Mouse (Mus musculus): ENCODE results near the gene Clp1. TPM values are rescaled to one million over a fixed set of nuclear protein-coding genes. Genes with fewer than 3 reads are reported as not detected.

Gene Clp1
- total RNA-seq, 2 experiments from 2014 or later = 33.1 to 34.5 TPM

Other genes starting within 250 kb of the Clp1 start
- 14.9 and 20.9 TPM in 2 replicates for gene Ctnnd1, start 76.6 kb downstream of the Clp1 start, total RNA-seq (2015)
- gene Ctnnd1, start 76.6 kb downstream of the Clp1 start, total RNA-seq (2017) = 14.8 and 17.8 TPM in 2 replicates
- gene Btbd18, start 68.3 kb downstream of the Clp1 start, total RNA-seq (2015) = 0.07 TPM in 1 of 2 replicates, not detected in the other
- gene Btbd18, start 68.3 kb downstream of the Clp1 start, total RNA-seq (2017) = not detected in 2 replicates
- 126 and 155 TPM in 2 replicates for gene Selenoh, start 56.6 kb downstream of the Clp1 start, total RNA-seq (2015)
- 76.2 and 102 TPM in 2 replicates for gene Selenoh, start 56.6 kb downstream of the Clp1 start, total RNA-seq (2017)
- gene Gm28635, start 49.3 kb downstream of the Clp1 start, total RNA-seq (2015) = not detected in 2 replicates
- not detected in 2 replicates for gene Gm28635, start 49.3 kb downstream of the Clp1 start, total RNA-seq (2017)
- 22.4 and 24.5 TPM in 2 replicates for gene Med19, start 48.9 kb downstream of the Clp1 start, total RNA-seq (2015)
- 16.1 and 20.2 TPM in 2 replicates for gene Med19, start 48.9 kb downstream of the Clp1 start, total RNA-seq (2017)
- gene Tmx2, start 48.2 kb downstream of the Clp1 start, total RNA-seq (2015) = 42.4 and 49.0 TPM in 2 replicates
- gene Tmx2, start 48.2 kb downstream of the Clp1 start, total RNA-seq (2017) = 29.4 and 38.5 TPM in 2 replicates
- gene Zdhhc5, start 12.2 kb downstream of the Clp1 start, total RNA-seq (2015) = 39.8 and 42.7 TPM in 2 replicates
- gene Zdhhc5, start 12.2 kb downstream of the Clp1 start, total RNA-seq (2017) = 32.6 and 37.9 TPM in 2 replicates
- gene Ypel4, start 6.7 kb upstream of the Clp1 start, total RNA-seq (2015) = 0.16 and 0.82 TPM in 2 replicates
- gene Ypel4, start 6.7 kb upstream of the Clp1 start, total RNA-seq (2017) = 0.40 and 0.69 TPM in 2 replicates
- not detected in 2 replicates for gene Gm19426, start 16.3 kb upstream of the Clp1 start, total RNA-seq (2015)
- gene Gm19426, start 16.3 kb upstream of the Clp1 start, total RNA-seq (2017) = not detected in 2 replicates
- gene Serping1, start 48.1 kb upstream of the Clp1 start, total RNA-seq (2015) = 1.5 and 2.1 TPM in 2 replicates
- 0.94 and 2.2 TPM in 2 replicates for gene Serping1, start 48.1 kb upstream of the Clp1 start, total RNA-seq (2017)
- 23.7 and 27.7 TPM in 2 replicates for gene Ube2l6, start 71.5 kb upstream of the Clp1 start, total RNA-seq (2015)
- gene Ube2l6, start 71.5 kb upstream of the Clp1 start, total RNA-seq (2017) = 25.2 and 31.5 TPM in 2 replicates
- gene Smtnl1, start 95.3 kb upstream of the Clp1 start, total RNA-seq (2015) = not detected in 2 replicates
- not detected in 2 replicates for gene Smtnl1, start 95.3 kb upstream of the Clp1 start, total RNA-seq (2017)
- 17.7 and 18.6 TPM in 2 replicates for gene Timm10, start 99.6 kb upstream of the Clp1 start, total RNA-seq (2015)
- 14.2 and 19.8 TPM in 2 replicates for gene Timm10, start 99.6 kb upstream of the Clp1 start, total RNA-seq (2017)
- gene Slc43a1, start 111.5 kb upstream of the Clp1 start, total RNA-seq (2015) = 3.7 and 5.2 TPM in 2 replicates
- gene Slc43a1, start 111.5 kb upstream of the Clp1 start, total RNA-seq (2017) = 1.6 and 3.1 TPM in 2 replicates
- not detected in 2 replicates for gene Rtn4rl2, start 159.4 kb upstream of the Clp1 start, total RNA-seq (2015)
- gene Rtn4rl2, start 159.4 kb upstream of the Clp1 start, total RNA-seq (2017) = not detected in 2 replicates
- gene Slc43a3, start 209.2 kb upstream of the Clp1 start, total RNA-seq (2015) = 51.4 and 53.0 TPM in 2 replicates
- gene Slc43a3, start 209.2 kb upstream of the Clp1 start, total RNA-seq (2017) = 41.9 and 45.2 TPM in 2 replicates

All from megakaryocyte, adult 5-6 weeks (primary cell).